Mouse (Mus musculus) heart, adult 8-10 months (tissue): ENCODE data around the gene Sh3gl2. TPM values are rescaled to one million over a fixed set of nuclear protein-coding genes. Genes with fewer than 3 reads are reported as not detected.

Experiments
- DNase-seq: peaks from one replicate; pipeline ENCODE4 v3.0.0; 2022; ENCODE audit warnings: low spot score
- total RNA-seq, 4 experiments: library from RNA; stranded (reverse); gene quantifications; 2 replicates each; pipeline ENCODE4 v1.2.4; 2022

Sh3gl2 gene
- total RNA-seq, 4 experiments from 2014 or later, result 5.2 to 9.7 (median 7.2) TPM

DNA sequence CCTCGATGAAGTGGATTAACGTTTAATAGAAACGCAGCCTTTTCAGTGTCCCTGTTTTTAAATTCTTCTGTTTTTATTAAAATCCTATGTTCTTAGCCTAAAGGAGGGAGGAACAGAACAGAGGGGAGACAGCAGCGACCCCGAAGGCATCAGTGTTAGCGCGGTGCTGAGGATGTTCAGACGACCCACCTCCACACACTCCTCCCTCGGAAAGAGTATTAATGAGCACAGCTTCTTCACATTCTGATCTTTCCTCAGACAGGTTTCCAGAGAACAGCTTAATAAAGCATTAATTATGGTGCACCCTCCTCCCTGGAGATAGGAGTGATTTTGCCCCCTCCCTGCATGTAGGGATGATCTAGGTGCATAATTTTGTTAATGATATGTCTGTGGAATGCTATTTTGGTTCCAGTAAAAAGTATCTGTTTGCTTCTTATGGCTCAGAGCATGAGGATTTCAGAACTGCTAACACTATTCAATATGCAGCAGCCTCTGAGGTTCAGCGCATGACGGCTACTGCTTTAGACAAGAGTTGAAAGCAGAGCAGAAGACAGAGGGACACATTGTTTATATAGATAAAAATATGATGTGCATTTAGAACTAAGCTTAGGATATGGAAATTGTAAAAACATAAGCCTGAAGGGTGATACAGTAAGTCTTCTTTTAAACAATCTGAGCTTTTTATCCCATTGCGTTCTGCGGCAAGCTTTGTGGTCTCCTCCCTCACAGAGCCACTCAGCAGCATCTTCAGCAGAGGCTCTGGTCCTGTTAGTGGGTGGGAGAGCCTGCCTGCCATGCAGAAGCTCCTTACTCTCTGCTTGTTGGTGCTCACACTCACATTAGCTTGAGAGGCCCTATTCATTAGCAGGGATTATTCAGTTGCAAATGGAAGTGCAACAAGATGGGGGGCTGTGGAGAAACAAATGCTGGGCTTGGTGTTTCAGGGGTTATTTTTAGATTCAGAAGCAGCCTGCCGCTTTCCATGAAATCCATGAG lies 27.8 kb downstream of the Sh3gl2 start:
- DNase-seq, result no peak

DNA sequence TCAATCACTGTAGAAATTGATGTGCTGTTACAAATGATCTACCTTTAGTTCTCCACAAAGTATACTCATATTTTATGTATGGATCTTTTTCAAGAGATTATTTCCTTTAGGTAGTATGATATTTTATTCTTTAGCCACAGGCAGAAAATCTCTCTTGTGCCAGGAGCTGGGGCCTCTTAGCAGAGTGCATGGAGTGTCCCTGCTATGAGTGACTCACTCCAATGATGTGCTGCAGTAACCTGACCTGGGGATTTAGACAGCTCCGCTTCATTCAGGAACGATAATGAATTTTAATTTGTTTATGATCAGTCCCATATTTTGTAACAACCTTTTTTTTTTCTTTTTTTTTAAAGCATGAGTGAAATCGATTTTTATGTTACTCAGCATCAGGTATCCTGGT lies 36.7 kb downstream of the Sh3gl2 start:
- no peak for DNase-seq

DNA sequence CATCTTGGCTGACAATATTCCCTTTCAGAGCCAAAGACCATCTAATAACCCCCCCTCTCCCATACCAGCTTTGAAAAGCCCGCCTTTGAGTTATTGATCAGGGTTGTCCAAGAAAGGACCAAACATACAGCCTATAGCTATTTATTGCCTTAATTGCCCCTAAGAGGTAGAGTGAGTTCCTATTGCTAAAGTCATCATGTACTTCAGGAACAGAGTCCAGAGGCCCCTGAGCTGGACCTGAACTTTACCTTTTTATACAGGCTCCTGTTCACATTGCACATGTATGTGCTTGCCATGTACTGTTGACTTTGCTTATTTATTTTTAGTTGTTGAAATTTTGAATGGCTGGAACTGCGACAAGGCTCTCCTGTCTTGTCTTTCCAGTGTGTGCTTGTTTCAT lies 37.6 kb downstream of the Sh3gl2 start:
- no peak for DNase-seq

DNA sequence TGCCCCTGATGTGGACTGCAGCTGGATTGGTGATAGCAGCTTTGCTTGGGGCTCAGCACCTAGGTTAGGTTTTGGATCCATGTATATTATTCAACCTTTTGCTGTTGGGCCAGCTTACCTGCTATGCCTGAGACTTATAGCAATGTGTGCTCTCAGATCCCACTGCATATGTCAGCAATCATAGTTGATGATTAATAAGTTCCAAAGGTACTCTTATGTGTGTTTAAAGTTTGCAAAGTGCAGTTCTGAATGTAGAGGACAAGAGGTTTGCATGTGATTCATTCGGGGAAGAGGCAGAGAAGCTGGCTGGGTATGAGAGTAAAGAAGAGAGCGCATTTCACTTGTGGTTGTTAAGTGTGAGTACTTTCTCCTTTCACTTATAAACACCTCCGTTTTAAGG lies 43.7 kb downstream of the Sh3gl2 start:
- DNase-seq, result no peak

DNA sequence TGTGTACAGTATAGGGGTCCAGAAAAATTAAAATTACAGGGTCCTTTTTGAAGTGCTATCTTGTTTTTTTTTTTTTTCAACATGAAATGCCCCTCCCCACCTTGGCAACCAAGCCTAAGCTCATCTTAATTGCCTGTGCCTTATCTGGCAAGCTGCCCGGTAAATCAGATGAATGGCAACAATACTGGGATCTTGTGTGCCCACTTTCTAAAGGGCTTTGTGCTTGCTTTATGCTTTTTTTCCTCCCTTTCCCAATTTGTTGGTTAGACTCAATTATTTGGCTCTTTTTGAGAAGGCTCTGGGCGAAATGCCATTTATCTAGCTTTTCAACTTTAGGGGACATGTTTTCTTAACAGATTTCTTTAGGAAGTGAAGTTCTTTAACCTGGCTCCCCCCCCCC lies 45.3 kb downstream of the Sh3gl2 start:
- peak; percentile 1 for DNase-seq

DNA sequence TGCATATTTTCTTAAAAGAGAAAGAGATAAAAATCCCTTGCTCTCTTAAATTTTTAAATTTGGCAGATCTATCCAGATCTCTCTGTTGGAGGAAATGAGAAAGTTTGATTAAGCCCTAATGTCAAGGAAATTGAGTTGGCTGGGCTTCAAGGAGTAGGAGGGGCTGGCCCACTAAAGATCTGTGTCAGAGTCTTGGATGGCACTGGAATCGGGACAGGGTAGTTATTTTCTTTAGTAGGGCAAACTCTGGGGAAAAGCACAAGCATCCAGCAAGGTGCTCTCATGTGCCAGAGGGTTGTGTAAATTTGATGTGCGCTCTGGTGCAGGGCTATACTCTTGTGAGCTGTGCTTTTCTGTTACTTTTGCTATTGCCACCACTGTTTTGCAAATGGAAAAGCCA lies 45.9 kb downstream of the Sh3gl2 start:
- no peak for DNase-seq

DNA sequence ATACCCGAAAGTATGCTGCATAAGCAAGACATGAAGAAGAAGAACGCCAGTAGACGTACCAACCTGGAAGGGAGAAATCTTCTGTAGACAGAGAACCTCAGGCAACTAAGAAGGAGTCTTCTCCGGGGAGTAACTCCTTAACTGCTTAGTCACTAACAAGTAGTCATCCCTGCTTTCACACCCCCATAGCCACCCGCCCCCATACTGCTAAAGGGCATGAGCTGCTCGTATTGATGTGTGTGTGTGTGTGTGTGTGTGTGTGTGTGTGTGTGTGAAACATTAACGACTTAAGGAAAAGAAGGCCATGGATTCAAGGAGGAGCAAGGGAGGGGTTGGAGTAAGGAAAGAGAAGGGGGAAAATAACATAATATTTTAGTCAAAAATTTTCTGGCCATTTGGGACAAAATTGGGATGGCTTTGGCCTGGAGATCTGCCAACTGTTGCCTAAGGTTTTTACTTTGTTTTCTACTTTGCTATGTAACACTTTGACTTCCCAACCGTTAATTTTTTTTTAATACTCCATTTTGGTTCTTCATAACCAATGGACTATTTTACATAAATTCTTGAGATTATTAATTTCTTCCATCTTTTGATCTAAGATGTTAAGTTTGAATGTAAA lies 51.0 kb downstream of the Sh3gl2 start:
- DNase-seq, result no peak

DNA sequence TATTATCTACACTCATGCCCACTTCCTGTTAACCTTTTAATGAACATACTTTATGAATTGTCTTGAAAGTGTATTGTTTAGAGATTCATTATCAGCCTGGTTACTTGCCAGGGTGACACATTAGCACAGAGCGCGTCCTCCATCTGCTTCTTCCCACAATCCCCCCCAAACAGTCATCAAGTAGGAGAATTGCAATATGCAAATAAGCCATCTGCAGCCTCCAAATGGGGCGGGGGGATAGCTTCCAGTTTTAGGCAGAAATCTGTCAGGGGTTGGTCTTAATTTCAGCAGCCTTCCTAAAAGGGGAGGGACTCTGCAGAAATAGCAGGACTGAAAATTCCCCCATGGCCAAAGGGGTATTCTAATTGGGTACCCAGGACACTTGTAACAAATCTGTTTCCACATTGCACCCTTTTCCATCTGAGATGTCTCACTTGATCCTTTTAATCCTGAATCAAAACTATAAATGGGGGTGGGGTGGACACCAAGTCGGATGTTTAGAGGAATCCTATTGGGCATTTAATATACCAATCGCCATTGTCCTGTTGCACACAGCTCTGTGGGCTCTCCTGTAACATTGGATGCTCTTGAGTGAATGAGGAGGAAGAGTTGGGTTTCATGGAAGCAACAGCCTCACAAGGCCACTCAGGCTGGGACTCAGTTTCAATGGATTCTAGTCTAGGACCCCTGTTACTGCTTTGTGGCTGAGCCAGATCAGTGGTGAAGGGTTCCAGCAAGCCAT lies 51.7 kb downstream of the Sh3gl2 start:
- no peak for DNase-seq

DNA sequence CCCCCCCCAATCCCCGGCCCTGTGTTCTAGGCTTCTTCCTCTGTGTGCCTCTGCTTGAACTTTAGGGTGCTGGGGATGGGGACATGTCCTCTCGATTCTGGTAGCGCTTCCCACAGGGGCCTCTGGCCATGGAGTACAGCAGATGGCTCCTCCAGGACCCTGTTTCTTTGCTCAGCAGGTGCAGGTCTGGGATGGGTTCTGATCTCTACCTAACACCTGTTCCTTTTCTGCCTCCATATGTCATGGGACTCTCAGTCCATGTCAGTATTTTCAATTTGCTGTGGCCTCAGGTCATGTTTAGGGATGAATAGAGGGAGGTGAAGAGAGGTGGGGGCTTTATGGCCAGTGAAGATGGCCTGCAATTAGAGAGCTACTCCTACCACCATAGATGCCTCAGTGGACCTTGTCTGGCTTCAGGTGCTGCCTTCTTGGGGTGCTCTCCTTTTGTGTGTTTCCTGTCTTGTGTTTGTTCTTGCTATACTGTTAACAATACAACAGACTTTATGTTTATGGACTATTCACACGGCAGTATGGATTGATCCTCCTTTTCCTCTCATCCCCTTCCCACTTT lies 52.9 kb downstream of the Sh3gl2 start:
- no peak for DNase-seq

DNA sequence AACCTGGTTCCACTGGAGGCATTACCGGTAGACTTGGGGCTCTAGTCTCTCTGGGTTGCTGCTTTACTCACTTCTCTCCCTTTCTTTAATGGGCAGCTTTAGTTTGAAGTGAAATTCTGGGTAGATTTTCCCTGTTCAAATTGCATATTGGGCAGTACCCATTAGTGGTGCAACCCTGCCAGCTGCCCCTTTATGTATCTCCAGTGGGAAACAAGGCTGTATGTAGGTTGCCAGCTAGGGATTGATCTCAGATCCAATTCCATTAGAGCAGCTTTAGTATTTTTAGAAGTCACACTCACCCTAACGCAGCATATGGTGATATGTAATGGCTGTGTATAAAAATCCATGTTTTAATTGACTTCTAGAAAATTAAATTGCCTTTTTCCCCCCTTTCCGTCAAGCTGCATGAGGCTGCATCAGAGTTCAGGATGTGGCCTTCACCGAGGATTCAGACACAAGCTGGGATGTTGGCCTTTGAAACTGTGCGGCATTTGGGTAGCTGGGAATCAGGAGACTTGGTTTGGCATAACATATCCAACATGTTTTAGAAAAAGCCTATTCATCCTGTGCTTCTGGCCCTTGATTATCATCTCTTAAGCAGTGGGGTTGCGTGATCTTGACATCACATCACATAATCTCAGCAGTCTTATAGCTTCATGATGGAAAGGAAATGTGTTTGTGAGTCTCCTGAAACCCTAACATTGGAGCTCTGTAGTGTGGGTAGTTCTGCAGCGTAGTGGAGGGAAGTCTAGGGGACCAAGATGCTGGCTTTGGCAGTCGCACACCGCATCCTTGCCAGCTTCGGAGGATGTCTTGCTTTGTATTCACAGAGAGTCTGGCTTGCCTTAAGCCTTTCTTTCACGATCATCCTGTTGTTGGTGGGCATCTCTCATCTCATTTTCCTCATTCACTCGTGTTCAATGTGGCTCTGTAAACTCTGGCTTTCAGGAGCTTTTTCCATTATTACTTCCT lies 56.0 kb downstream of the Sh3gl2 start:
- DNase-seq, result no peak

DNA sequence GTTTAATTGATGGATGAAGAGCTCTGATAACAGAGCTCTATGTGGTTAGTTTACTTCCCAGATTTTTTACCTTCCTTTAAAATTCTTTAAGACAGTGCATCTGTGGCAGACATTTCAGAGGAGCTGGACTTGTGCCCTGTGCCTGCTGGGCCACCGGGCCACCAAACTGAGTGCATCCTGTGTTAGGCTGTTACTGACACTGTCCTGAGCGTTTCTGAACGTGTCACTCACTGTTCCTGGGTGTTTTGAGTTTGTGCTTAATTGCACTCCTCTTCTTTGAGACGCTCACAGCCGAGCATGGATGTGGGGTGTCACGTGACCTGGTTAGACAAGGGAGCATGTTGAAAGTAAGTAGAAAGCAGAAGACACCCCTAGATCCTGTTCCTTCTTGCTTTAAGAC lies 57.2 kb downstream of the Sh3gl2 start:
- DNase-seq, result no peak

DNA sequence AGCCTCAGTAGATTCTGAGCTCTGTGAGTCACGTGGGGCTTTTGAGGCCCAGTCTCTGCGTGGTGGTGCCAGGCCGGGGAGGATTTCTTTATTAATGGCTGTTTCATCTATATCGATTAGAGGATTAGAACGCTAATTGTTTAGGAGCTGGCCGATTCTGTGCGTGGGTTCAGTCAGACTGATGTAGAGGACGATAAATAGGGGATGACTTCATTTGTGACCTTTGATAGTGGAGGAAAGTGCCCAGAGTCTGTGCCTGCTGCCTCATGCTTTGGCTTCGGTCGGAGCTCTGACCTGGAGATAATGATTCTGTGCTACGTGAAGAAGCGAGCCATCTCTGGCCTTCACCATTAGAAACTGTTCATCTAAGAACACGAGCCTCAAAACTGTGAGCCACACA lies 57.7 kb downstream of the Sh3gl2 start:
- DNase-seq, result no peak

DNA sequence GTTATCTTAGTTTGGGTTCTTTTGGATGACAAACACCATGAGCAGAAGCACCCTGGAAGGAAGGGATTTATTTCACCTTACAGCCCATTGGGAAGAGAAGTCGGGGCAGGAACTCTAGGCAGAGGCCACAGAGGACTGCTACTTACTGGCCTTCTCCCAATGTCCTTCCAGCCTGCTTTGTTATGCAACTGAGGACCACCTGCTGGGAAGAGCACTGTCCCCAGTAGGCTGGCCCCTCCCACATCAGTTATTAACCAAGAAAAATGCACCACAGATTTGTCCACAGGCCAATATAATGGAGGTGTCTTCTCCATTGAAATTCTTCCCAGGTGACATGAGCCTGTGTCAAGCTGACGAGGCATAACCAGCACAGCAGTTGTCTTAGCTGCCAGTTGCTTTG lies 62.5 kb downstream of the Sh3gl2 start:
- DNase-seq, result no peak

DNA sequence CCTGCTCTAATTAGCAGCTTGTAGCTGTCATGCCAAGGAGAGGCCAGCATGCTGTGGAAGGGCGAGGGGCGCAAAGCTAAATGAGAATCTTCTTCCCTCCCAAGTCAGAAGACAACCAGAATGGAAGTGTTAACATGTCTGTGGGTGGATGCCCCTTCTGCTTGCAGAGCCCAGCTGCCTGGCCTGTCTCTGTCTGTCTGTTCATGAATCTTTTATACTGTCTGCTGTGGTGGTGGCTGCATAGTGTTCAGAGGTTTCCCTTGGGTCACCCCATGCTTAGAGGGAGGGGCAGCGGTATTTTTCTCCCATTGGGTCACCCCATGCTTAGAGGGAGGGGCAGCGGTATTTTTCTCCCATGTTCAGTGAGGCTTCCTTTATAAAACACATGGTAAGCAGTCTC lies 68.0 kb downstream of the Sh3gl2 start:
- DNase-seq, result no peak

DNA sequence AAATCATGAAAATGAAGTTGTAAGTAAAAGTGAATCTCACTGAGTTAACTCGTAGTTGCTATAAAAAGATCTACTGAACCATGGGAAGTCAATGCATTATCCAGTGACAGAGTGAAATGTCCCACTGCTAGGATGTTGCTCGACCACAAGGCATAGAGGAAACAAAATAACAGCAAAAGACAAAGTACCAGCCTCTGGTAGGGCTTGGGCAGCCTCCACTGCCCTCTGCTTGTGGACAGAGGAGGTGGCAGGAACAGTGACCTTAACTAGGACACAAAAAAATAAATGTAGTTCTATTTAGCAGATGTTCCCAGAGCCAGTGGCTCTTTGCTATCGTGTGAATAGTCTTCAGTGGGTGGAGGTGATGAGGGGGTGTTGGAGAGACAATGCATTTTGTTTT lies 68.5 kb downstream of the Sh3gl2 start:
- no peak for DNase-seq

DNA sequence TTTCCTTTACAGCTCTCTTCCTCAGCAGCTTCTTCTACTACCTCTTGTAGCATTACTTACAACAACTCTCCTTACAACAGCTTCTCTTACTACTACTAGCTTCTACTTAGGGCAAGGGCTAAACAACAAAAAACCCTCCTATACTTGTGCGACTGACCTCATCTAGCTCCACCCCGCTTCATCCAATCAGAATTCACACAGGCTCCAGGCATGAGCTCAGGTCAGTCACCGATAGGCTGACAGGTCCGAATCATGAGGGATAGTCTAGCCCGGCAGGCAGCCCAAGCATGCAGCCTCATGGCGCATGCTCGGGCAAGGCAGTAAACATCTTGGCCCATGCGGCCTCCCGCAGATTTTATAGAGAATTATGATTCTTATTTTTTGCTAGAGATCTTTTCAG lies 78.2 kb downstream of the Sh3gl2 start:
- no peak for DNase-seq

DNA sequence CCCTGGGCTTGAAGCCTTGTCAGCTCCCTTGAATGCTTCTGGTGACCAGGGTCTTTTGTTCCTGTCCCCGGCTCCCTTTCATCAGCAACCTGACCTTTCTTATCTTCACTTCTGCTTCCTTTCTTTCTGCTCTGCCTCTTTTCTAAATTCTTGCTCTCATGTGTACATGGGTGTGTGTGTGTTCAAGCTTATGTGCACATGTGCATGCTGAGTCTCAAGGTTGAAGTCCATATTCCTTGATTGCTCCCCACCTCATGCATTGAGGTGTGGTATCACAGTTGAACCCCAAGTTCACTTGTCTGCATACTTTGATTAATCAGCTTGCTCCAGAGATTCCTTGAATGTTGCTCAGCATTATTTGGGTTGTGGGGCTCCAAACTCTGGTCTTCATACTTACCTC lies 85.1 kb downstream of the Sh3gl2 start:
- DNase-seq, result no peak

DNA sequence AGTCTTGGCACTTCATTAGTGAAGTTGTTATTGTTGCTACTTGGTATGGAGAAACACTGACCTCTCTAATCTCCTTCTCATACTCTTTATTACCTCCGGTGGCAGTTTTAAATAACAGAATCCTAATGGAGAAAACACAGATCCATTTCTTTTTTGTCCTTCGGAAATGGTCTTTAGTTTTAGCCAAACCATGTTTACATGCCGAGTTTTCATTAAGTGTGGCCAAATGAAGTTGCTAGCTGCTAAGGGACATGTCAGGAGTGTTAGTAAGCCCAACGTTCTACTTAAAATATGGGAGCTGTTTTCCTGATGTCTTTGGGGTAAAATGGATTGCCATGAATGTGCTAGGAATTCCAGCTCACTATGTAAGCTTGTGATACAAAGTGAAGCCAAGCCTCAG lies 86.4 kb downstream of the Sh3gl2 start:
- DNase-seq, result no peak

DNA sequence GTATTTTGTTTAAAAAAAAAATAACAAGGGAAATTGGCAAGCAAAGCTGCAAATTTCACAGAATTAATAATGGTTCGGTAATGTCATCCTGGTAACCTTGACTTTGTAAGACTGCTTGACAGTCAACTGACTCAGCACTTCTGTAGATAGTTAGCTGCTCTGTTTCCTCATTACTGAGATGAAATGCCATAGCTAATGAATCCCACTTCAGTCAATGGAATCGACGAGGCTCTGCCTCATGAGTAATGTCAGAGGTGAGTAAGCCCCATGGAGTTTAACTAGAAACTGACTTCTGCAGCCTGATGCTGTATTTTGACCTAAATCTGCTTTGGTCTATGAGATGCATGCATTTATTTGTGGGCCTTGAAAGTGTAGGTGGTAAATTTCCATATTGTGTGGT lies 88.4 kb downstream of the Sh3gl2 start:
- no peak for DNase-seq

DNA sequence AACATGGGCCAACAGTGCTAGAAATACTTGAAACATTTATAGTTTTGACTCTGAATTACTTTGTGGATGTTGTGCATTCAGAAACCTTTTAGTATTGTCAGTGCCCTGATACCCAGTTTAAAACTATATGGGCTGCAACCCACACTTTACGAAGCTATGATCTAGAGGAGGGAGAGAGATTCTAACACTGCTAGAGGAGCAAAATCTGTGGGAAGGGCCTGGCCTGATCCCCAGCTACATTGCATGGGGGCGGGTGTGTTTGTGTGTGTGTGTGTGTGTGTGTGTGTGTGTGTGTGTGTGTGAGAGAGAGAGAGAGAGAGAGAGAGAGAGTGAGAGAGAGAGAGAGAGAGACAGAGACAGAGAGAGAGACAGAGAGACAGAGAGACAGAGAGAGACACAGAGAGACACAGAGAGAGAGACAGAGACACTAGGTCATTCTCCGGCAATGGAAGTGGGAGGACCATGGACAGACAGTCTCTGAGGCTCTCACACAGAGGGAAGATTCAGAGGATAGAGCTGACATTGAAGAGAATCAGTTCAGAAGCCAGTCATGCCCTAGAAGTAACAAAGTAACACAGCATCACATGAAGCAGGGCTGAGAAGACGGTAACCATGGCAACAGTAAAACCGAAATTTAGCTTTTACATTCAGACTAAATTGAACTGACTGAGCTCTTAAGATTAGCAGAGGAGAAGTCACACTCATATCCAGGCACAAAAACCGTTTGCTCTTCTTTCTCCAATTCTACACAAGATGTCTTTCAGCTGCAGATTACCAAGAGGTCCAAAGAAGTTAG lies 95.9 kb downstream of the Sh3gl2 start:
- no peak for DNase-seq
